Comparison of ENCODE assay signal across 7 mouse cellular contexts in genomic region chr2:65237116-65237515, GRCm38 (mm10). TPM values are rescaled to one million over a fixed set of nuclear protein-coding genes. Genes with fewer than 3 reads are reported as not detected.
DNase-seq lines count a peak whose midpoint lies in the region; ATAC-seq and TF ChIP-seq lines count a peak whose summit lies in the region.

No protein-coding gene starts in this region.

- H3K4me1 ChIP-seq in lung, embryonic 14.5 days (ENCODE audit: insufficient read depth) = no peaks in the 10 kb centered on the region
- peaks cover 41% of the 10 kb centered on the region for H3K4me1 ChIP-seq in forebrain, embryonic 10.5 days
- H3K4me1 ChIP-seq in intestine, postnatal 0 days (replicated peaks; ENCODE audit: control insufficient read depth, insufficient read depth, low read length) = 0 out of 2 replicates have a peak, but pooled peaks cover 3% of the 10 kb centered on the region
- peaks cover 8% of the 10 kb centered on the region; the same call in 1 of the 2 replicates for H3K4me1 ChIP-seq in stomach, embryonic 14.5 days (ENCODE audit: control insufficient read depth, insufficient read depth, low read length)

- no peak overlapping the region for H3K27ac ChIP-seq in lung, embryonic 14.5 days (ENCODE audit: low read depth)
- H3K27ac ChIP-seq in forebrain, embryonic 10.5 days = no peak overlapping the region
- no peak overlapping the region for H3K27ac ChIP-seq in intestine, postnatal 0 days (ENCODE audit: low read depth, low read length)
- H3K27ac ChIP-seq in stomach, embryonic 14.5 days (ENCODE audit: low read length) = no peak overlapping the region

- H3K4me2 ChIP-seq in lung, embryonic 14.5 days = peak overlapping the region; percentile 89
- peak overlapping the region; percentile 73 for H3K4me2 ChIP-seq in intestine, postnatal 0 days (replicated peaks; ENCODE audit: low read depth)
- H3K4me2 ChIP-seq in stomach, embryonic 14.5 days (replicated peaks; ENCODE audit: low read depth, low read length) = peak overlapping the region; percentile 84

- peak; percentile 47 for DNase-seq in lung, embryonic 14.5 days
- no peak for DNase-seq in lung, postnatal 14 days
- DNase-seq in forebrain, embryonic 10.5 days (ENCODE audit: extremely low spot score, low spot score) = no peak
- DNase-seq in layer of hippocampus, postnatal 36 days = no peak
- no peak for DNase-seq in urinary bladder, postnatal 14 days (ENCODE audit: low spot score)

- H3K27me3 ChIP-seq in lung, embryonic 14.5 days (ENCODE audit: insufficient read depth, low read length) = no peaks in the 10 kb centered on the region; the same call in 1 of the 2 replicates
- peaks cover 46% of the 10 kb centered on the region for H3K27me3 ChIP-seq in forebrain, embryonic 10.5 days (ENCODE audit: poor library complexity, severe bottlenecking)
- H3K27me3 ChIP-seq in intestine, postnatal 0 days (replicated peaks; ENCODE audit: control insufficient read depth, insufficient read depth, low read length) = no peaks in the 10 kb centered on the region
- H3K27me3 ChIP-seq in stomach, embryonic 14.5 days (ENCODE audit: control insufficient read depth, insufficient read depth, low read length) = no peaks in the 10 kb centered on the region

- H3K9me3 ChIP-seq in lung, embryonic 14.5 days (ENCODE audit: low read depth, low read length) = no peaks in the 10 kb centered on the region
- H3K9me3 ChIP-seq in forebrain, embryonic 10.5 days = no peaks in the 10 kb centered on the region
- H3K9me3 ChIP-seq in intestine, postnatal 0 days (ENCODE audit: control insufficient read depth) = no peaks in the 10 kb centered on the region
- H3K9me3 ChIP-seq in stomach, embryonic 14.5 days (ENCODE audit: control insufficient read depth, low read depth, low read length) = peaks cover 3% of the 10 kb centered on the region; the same call in 1 of the 2 replicates

- ATAC-seq in lung, embryonic 14.5 days (ENCODE audit: insufficient read depth) = no peak
- no peak for ATAC-seq in intestine, postnatal 0 days
- no peak for ATAC-seq in stomach, embryonic 14.5 days (ENCODE audit: insufficient number of reproducible peaks, insufficient read depth, low FRiP score, low read depth)

- no peak for TF ChIP-seq CTCF in lung, embryonic 14.5 days (IDR thresholded peaks at IDR 0.05; ENCODE audit: low read depth)
- no peak for TF ChIP-seq CTCF in intestine, postnatal 0 days (IDR thresholded peaks at IDR 0.05; ENCODE audit: low read depth)

- H3K4me3 ChIP-seq in lung, embryonic 14.5 days (ENCODE audit: low read depth, low read length) = peak overlapping the region; percentile 66
- peak overlapping the region; percentile 82 for H3K4me3 ChIP-seq in forebrain, embryonic 10.5 days
- peak overlapping the region; percentile 86 for H3K4me3 ChIP-seq in intestine, postnatal 0 days (ENCODE audit: low read depth, low read length)
- H3K4me3 ChIP-seq in stomach, embryonic 14.5 days (ENCODE audit: low read depth, low read length) = peak overlapping the region; percentile 79

- WGBS in lung, embryonic 14.5 days = 44% methylated on average over 8 of the region's 8 CpGs
- 70% methylated on average over 8 of the region's 8 CpGs for WGBS in forebrain, embryonic 10.5 days
- 31% methylated on average over 8 of the region's 8 CpGs for WGBS in intestine, postnatal 0 days
- 39% methylated on average over 8 of the region's 8 CpGs for WGBS in stomach, embryonic 14.5 days

- no peaks in the 10 kb centered on the region for H3K36me3 ChIP-seq in lung, embryonic 14.5 days (ENCODE audit: insufficient read depth)
- no peaks in the 10 kb centered on the region for H3K36me3 ChIP-seq in forebrain, embryonic 10.5 days (replicated peaks)
- H3K36me3 ChIP-seq in intestine, postnatal 0 days (ENCODE audit: control insufficient read depth, insufficient read depth) = no peaks in the 10 kb centered on the region
- H3K36me3 ChIP-seq in stomach, embryonic 14.5 days (ENCODE audit: control insufficient read depth, insufficient read depth, low read length) = no peaks in the 10 kb centered on the region

- H3K9ac ChIP-seq in lung, embryonic 14.5 days = no peak overlapping the region
- no peak overlapping the region for H3K9ac ChIP-seq in intestine, postnatal 0 days (ENCODE audit: low read depth, low read length)
- H3K9ac ChIP-seq in stomach, embryonic 14.5 days (replicated peaks; ENCODE audit: low read depth, low read length) = no peak overlapping the region

RNA-seq across cellular contexts. Expression of gene Cobll1, which starts 2.1 kb away (rescaled TPM):
- 9.0 and 10.7 TPM in 2 replicates for polyA plus RNA-seq in lung, embryonic 14.5 days (2014; fragmentation: Nextera tagmentation; extraction: Ambion mirVana)
- 3.5 and 3.6 TPM in 2 replicates for polyA plus RNA-seq in forebrain, embryonic 10.5 days (2016; fragmentation: Nextera tagmentation; extraction: Ambion mirVana)
- polyA plus RNA-seq in intestine, postnatal 0 days (2015; fragmentation: Nextera tagmentation; extraction: Ambion mirVana) = 14.2 and 17.3 TPM in 2 replicates
- 17.2 and 17.4 TPM in 2 replicates for polyA plus RNA-seq in stomach, embryonic 14.5 days (2014; fragmentation: Nextera tagmentation; extraction: Ambion mirVana)
- total RNA-seq in layer of hippocampus, postnatal 36 days (2021) = 1 to 10 TPM; 6.1 to 8.9 TPM
